Mouse (Mus musculus): ENCODE results near the gene Olfr1008.
"Not testable (repeated sequence)": the region's sequence is repeated elsewhere in the genome, so short reads cannot be mapped to it uniquely, and the experiment has no call there.

DNA sequence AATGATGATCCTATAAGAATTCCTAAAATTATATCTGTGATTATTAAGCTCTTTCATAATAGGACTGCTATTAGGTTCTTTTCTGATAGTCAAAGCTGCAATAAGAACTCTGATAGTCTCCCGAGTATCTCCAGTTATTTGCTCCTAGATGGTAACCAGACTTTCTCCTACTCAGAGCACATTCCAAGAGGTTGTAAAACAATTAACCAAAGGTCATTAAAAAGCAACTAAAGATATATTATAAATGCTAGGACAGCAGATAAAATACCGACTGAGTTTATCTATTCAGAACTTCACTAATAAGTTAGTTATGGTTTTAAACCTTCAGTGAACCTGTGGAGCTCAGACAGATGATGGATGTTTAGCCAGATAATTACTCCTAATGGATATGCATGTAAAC is 21.4 kb downstream of the Olfr1008 start:
- not testable (repeated sequence) for TF ChIP-seq CTCF (IDR thresholded peaks at IDR 0.05; ENCODE audit: control insufficient read depth, insufficient read depth, insufficient read length); MAX (IDR thresholded peaks at IDR 0.05)

Measured in C2C12 (cell line).